Mouse (Mus musculus) urinary bladder, postnatal 25 days (tissue): Measurements from ENCODE around the gene Trip4.

ENCODE experiments used
- DNase-seq: peaks from one replicate; pipeline ENCODE4 v3.0.0; 2022; ENCODE audit warnings: low spot score

Trip4 gene

DNA sequence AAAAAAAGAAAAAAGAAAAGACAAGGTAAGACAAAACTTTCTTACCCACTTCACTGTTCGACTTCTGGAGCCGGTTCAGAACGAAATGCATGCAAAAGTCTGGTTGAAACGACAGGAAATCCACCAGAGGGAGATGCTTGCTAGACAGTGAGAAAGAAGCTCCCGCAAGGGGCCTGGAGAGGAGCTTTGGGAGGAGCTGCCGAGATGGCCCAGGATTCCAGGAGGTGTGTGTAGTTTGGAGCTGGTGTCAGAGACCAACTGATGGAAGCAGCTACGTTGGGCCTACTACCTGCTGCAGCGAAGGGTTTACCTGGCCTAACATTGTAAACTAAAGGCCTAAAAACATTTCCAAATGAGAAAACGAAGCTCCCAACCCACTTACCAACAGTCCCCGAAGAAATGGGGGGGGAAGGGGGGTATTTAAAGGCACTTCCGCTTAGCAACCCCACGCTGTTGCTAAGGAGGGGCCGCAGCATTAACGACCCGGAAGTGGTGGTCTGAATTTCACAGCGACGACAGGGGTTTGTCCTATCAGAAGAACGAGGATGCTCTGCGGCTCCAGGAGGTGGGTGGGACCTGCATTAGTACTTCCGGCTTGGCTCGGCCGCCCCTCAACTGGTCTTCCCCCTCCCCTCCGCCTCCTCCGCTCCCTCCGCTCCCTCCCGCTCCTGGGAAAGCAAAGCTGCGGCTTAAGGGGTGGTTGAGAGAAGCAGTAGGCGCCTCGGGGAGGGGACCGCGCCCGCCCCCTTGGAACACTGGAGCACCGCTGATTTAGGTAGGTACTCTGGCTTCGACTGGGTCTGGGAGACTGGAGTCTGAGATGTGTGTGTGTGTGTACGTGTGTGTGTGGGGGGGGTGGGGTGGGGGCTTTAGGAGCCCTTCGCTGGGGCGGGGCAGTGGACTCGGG is at the start of gene Trip4, which contains the start of gene Csnk1g1:
Trip4 (minus strand) TSS at position 401 of the 907 bp plus-strand sequence.
Csnk1g1 (plus strand) TSS at position 531 of the 907 bp plus-strand sequence.
- DNase-seq, result peak; percentile 82

DNA sequence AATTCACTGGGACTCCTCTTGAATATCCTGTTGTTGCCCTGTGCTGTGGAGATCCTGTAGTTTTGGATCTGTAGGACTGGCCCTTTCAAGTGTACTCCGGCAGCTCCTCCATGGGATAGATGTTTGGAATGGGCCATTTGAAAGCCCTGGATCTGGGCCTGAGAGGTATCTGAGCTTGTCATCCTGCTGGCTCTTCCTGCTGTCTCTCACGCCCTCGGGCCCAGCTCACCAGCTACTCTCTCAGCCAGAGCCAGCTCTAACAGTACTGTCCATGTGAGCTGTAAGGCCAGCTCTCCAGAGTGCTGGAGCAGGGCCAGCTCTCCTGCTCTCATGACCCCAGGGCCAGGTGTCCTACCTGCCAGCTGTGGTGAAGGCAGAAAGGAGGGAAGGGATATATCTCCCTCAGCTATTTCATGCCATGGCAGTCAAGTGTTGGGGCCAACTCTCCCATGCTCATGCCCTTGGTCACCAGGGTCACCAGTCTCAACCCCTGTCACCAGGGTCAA is 42.5 kb upstream of the Trip4 start:
- no peak for DNase-seq

DNA sequence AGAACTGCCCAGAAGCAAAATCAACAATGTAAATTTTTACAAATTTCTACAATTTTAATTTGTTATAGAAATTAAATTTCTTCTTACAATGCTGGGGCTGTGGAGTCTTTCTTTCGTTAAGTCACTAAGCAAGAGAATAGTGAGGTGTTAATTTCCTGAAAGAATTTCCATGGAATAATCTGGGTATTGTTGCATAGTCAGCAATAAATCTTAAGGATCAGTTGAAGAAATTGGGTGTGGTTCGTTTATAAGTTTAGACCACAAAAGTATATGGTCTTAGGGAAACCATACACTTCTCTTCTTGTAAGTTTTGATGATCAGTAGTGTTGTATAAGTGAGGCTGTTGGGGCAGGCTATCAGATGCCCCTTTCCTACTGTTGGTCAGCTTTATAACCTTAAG is 29.0 kb upstream of the Trip4 start:
- DNase-seq, result no peak

DNA sequence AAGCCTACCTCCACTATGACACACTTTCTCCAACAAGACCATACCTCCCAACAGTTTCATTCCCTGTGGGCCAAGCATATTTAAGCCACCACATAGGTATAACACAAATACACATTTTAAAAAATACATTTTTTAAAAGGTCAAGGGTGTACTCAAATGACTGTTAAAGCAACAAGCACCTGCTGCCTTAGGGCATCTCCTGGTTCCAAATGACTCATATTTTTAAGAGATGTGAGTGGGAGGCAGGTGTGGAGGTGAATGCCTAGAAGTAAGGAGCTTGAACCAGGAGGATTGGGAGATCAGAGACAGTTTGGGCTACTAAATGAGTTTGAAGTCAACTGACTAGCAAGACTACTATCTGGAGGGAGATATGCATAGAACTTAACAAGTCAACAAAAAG is 21.2 kb upstream of the Trip4 start:
- DNase-seq, result no peak

- no peak for DNase-seq
Measured at GRCm38 (mm10) chr9:65928456-65928855, 19.9 kb upstream of the Trip4 start.

GRCm38 (mm10) chr9:65917015-65917414 is 8.4 kb upstream of the Trip4 start:
- no peak for DNase-seq

- DNase-seq, result no peak
Measured at GRCm38 (mm10) chr9:65913976-65914375, 5.4 kb upstream of the Trip4 start.

DNA sequence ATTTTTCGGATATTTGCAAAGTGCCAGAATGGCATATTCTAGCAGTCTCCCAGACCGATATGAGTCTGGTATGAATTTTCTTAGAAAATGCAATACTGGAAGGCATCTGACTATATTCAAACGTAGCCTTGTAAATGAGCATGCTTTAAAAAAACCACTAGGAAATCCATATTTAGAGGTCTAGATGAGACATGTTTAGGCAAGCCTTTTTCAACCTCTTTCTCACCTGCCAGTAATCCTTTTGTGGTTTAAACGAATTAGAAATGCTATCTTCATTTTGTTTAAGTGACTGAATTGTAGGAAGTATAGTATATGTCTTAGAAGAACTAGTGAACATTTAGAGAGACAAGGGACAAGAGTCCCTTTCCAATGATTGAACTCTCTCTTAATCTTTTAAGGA is 1.2 kb upstream of the Trip4 start:
- no peak for DNase-seq

GRCm38 (mm10) chr9:65909301-65909801 is 757 bp upstream of the Trip4 start:
- peak; percentile 44 for DNase-seq

GRCm38 (mm10) chr9:65903419-65903818 is 5.2 kb downstream of the Trip4 start:
- no peak for DNase-seq

DNA sequence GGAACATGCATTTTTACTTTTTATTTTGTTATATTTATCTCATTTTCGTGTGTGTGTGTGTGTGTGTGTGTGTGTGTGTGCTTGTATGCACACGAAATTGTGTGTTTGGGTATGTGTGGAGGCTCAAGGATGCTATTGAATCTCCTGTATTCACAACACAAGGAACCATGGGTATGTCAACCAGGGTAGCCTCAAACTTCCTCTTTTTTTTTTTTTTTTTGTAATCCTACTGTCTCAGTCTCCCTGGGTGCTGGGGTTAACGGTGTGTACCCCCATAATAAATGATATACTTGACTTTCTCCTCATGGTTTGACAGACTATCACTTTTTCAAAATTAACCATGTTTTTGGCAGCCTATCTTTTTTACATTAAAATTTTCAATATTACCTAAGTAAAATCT is 5.7 kb downstream of the Trip4 start:
- DNase-seq, result no peak

- no peak for DNase-seq
Measured at GRCm38 (mm10) chr9:65896977-65897376, 11.6 kb downstream of the Trip4 start.

- no peak for DNase-seq
Measured at GRCm38 (mm10) chr9:65891126-65891525, 17.5 kb downstream of the Trip4 start.

DNA sequence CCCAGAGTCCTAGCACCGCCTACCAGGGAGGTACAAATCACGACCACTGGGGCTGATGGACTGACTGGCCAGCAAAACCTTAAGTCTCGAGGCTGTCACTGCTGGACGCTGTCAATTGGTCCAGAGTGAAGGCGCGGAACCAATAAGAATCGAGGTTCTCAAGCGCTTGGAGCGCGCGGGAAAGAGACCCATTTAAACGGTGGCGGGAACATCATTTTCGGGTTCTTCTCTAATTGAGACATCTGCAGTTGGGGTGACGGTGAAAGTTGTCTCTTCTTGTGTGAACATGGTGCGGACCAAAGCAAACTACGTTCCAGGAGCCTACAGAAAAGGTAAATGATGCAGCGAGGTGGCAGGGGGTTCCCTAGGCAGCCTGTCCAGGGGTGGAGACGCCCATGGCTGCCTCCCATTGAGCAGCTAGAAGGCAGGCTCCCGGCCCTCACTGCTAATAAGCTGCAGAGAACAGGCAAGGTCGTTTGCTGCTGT is 18.4 kb downstream of the Trip4 start, which contains the start of gene Pclaf:
Pclaf (plus strand) TSS at position 95 of the 486 bp plus-strand sequence.
- peak; percentile 39 for DNase-seq

DNA sequence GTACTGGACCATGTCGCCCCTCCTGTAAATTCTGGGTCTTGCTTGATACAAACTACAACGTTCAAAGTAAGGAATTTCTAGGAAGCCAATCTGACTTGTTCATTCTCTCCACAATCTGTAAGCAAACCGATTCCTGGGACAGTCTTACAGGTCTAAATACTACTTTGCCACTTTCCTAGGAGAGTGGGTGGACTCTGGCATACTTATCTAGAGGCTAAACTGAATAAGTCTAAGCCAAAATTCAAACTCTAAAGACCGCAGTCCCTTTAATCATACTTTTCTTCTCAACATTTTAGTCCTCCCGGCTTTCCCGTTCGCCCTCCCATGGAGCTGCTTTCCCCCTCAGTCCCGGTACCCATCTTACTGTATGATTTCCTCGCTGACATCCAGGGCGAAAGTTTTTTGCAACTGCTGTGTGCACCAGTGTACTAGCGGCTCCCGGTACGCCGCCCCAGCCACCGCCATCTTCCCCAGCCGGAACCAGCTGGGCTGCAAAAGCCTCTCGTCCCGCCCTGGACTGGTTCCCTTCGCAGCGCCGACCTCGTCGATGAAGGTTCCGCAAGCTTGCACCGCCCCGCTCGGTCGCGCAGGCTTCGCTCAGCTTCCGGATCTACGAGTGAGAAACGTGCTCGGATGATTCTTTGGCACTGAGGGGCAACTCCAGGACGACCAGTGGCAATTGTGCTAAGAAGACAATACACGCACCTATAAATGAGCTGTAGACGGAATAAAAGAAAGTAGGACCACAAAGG is 23.9 kb downstream of the Trip4 start:
- peak; percentile 87 for DNase-seq

DNA sequence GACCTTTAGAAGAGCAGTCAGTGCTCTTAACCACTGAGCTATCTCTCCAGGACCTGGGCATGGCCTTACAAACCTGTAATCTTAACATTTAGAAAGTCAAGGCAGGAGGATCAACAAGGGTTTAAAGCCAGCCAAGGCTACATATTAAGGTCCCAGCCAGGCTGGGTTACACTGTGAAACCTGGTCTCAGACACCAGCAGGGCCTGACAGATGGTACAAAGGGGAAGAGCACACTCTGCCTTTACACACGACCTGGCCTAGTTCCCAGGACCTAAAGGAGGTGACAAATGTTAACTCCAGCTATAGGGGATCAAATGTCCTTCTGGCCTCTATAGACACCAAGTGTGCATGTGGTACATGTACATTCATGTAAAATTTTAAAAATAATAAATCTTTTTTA is 48.9 kb downstream of the Trip4 start:
- DNase-seq, result no peak

DNA sequence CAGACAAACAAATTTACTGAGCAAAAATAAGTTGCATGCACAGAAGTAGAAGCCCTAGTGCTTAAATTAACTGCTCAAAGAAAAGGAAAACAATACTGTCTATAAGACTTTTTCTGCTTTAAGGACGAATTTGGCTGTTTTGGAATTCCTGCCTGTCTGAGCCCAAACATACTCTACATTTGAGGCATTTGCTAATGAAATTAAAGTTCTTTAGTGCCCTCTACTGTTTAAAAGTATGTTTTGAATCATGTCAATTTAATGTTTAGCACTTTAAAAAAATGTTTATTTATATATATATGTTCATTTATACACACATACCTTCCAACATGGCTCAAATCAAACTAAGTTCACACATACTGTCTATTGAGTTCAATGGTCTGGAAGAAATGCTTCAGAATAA is 58.4 kb downstream of the Trip4 start:
- DNase-seq, result no peak

DNA sequence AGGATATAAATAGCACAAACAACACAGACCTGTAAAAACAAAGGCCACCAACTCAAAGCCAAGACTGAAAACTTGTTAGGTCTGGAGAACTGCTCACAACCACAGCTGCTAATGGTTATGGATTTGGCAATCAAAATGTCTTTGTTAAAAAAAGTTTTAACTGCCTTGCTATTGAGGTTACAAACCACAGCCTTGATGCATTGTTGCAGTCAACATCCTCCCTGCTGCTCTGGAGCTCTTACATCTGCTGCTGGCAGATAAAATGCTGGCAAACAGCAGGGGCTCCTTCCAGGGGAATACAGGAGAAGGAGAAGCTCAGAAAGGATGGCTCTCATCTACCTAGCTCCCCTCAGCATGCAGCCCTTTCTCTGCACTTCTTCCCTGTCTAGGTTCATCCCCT is 60.4 kb downstream of the Trip4 start:
- no peak for DNase-seq

DNA sequence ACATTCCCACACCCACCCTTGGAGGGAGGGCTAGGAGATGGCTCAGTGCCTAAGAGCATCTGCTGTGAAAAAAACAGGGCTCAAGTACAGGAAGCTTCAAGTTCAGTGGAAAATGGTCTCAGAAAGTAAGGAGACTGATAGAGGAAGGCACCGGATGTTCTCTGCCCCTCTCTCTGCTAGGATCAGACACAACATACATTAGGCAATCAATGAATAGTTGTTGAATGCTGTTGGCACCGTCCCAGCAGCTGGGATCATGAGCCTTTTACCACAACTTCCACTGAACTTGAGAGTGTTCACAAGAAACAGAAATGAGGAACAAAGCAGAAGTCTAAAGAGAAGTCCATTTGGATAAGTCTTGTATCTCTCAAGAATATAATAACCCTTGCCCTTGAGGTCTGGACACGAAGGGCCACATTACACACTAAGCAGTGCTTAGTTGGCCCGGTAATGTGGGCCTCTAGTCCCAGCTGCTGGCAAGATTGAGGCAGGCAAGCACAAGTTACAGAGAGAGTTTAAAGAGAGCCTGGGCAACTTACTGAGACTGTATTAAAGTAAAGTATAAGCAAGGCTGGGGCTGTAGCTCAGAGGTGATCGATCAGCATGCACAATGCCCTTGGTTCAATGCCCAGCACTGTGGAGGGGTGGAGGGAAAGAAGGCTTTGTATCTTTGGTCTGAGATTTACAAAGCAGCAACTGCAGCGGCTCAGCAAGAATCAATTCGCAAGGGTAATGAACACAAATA is 64.0 kb downstream of the Trip4 start:
- DNase-seq, result no peak

DNA sequence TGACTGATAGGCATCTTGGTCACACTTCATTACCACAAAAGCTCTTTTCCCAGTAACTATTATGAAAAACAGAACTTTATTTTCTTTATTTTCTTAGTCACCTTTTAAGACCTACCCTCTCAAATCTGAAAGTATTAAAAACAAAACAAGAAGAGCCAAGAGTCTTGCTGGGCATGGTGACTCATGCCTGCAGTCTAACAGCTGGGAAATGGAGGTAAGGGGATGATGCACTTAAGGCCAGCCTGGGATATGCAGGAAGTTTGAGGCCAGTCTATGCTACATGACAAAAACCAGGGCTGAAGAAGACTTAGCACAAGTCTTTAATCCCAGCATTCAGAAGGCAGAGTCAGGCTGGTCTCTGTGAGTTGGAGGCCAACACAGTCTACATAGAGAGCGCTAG is 68.8 kb downstream of the Trip4 start:
- DNase-seq, result no peak

GRCm38 (mm10) chr9:65836916-65837315 is 71.7 kb downstream of the Trip4 start:
- no peak for DNase-seq
